ENCODE assay signal across 8 mouse cellular contexts in the genomic region with DNA sequence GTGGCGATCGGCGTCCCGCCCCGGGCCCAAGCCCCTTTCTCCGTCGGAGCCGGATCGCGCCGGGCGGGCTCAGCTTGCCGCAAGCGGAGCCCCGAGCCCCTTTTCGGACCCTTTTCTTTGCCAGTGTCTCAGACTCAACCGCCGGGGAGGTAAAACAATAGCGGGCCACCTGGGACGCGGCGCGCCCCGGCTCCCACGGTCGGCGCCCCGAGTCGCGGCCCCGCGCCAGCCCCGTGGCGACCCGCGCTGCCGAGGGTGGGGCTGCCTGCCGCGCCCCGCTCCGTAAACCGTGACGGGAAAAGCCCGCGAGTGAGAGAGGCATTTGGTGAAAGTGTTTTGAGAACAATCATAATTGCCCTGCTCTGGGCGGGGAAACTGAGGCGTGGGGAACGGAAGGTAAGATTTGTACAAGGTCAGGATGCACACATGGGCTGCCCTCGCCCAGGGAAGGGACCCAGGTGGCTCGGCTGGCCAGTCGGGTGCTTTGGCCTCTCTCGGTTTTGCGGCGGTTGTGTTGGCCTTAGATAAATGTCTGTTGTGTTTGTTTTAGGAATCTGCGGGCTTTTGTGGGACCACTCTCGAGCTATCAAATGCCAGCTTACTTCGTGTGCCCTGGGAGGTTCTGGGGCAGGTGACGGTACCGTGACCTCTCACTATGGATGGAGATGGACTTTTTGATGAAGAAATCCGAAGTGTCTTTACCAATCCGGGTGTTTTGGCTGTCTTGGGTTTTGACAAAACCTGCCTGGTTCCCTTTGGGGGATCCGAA. TPM values are rescaled to one million over a fixed set of nuclear protein-coding genes. Genes with fewer than 3 reads are reported as not detected.
DNase-seq lines count a peak whose midpoint lies in the region; ATAC-seq and TF ChIP-seq lines count a peak whose summit lies in the region.

No protein-coding gene starts in this region.

- peak overlapping the region; percentile 87 for H3K4me3 ChIP-seq in E14TG2a.4 (replicated peaks; ENCODE audit: low read length)
- peak overlapping the region; percentile 89 for H3K4me3 ChIP-seq in neural tube, embryonic 11.5 days (ENCODE audit: low read depth, low read length)

- under 1% methylated on average over 61 of the region's 62 CpGs for WGBS in neural tube, embryonic 11.5 days

- peaks cover 88% of the 10 kb centered on the region for H3K4me1 ChIP-seq in E14TG2a.4 (replicated peaks; ENCODE audit: low read depth, low read length)
- H3K4me1 ChIP-seq in neural tube, embryonic 11.5 days (ENCODE audit: control insufficient read depth, insufficient read depth, low read length), result peaks cover 35% of the 10 kb centered on the region

- 0 out of 2 replicates have a peak, but pooled peaks have one; percentile 20 for ATAC-seq in erythroid progenitor cell, adult 5-6 weeks (replicated peaks; ENCODE audit: low FRiP score, poor library complexity, severe bottlenecking)
- peak; percentile 15; the same call in 1 of the 2 replicates for ATAC-seq in neural tube, embryonic 11.5 days (ENCODE audit: insufficient read depth, low FRiP score, low TSS enrichment)

- H3K4me2 ChIP-seq in neural tube, embryonic 11.5 days (ENCODE audit: low read depth), result peak overlapping the region; percentile 95

- no peak for TF ChIP-seq CTCF in E14TG2a.4 (conservative IDR thresholded peaks at IDR 0.05; ENCODE audit: low read length)

- no peaks in the 10 kb centered on the region for H3K9me3 ChIP-seq in E14TG2a.4 (ENCODE audit: low read length)
- H3K9me3 ChIP-seq in neural tube, embryonic 11.5 days (ENCODE audit: control insufficient read depth, low read length), result no peaks in the 10 kb centered on the region

- intact Hi-C loops in left cerebral cortex, postnatal 25 days (cut with DNase I), result loop anchor here (2.0 to 10.0 kb wide), 2 partner anchors 29 to 273 kb away; no protein-coding TSS in a partner anchor
- intact Hi-C loops in gastrocnemius, postnatal 36 days (cut with DNase I), result no loop called here

- peak; percentile 23 for DNase-seq in kidney, adult 18-20 months
- DNase-seq in kidney, adult 11 months, result no peak
- DNase-seq in kidney, postnatal 10 days, result peak; percentile 38
- DNase-seq in neural tube, embryonic 11.5 days (ENCODE audit: low spot score), result peak; percentile 30
- DNase-seq in left cerebral cortex, postnatal 25 days (ENCODE audit: low spot score in 2 of 2), result no peak
- DNase-seq in gastrocnemius, postnatal 36 days, result no peak

- peak overlapping the region; percentile 53 for H3K27ac ChIP-seq in neural tube, embryonic 11.5 days (ENCODE audit: low read depth, low read length)

- H3K9ac ChIP-seq in neural tube, embryonic 11.5 days (ENCODE audit: low read length), result peak overlapping the region; percentile 92

- H3K27me3 ChIP-seq in E14TG2a.4 (ENCODE audit: insufficient read depth, low read length), result peaks cover 21% of the 10 kb centered on the region
- 0 out of 2 replicates have a peak, but pooled peaks cover 2% of the 10 kb centered on the region for H3K27me3 ChIP-seq in neural tube, embryonic 11.5 days (ENCODE audit: control insufficient read depth, insufficient read depth, low read length)

- peaks cover 17% of the 10 kb centered on the region for H3K36me3 ChIP-seq in E14TG2a.4 (ENCODE audit: insufficient read depth, low read length)
- no peaks in the 10 kb centered on the region for H3K36me3 ChIP-seq in neural tube, embryonic 11.5 days (ENCODE audit: control insufficient read depth, insufficient read depth, low read length)

RNA-seq across cellular contexts. Expression of gene Igsf3, which starts 0.6 kb away (rescaled TPM):
- 4.3 and 6.7 TPM in 2 replicates for total RNA-seq in erythroid progenitor cell, adult 5-6 weeks (2015; ENCODE audit: low replicate concordance)
- total RNA-seq in erythroid progenitor cell, adult 5-6 weeks (2017; ENCODE audit: low replicate concordance), result 2.6 and 7.1 TPM in 2 replicates
- polyA plus RNA-seq in neural tube, embryonic 11.5 days (2014; fragmentation: Nextera tagmentation; extraction: Ambion mirVana), result 22.7 and 24.6 TPM in 2 replicates
- 10 to 100 TPM; 21.4 to 22.0 TPM for total RNA-seq in left cerebral cortex, postnatal 25 days (2021)
- 1 to 10 TPM; 3.9 to 4.1 TPM for total RNA-seq in gastrocnemius, postnatal 36 days (2021)

Comparison
In these comparisons a context has a peak if more than half of its experiments do, and no peak if none do; other contexts are left out.
1. DNase-seq: peak in kidney, adult 18-20 months (single experiment), kidney, postnatal 10 days (single experiment) and neural tube, embryonic 11.5 days (single experiment); none in kidney, adult 11 months (single experiment), left cerebral cortex, postnatal 25 days (0 of 2) and gastrocnemius, postnatal 36 days (0 of 2).